Mouse (Mus musculus) intestine, embryonic 14.5 days (tissue): Measurements from ENCODE around the gene Med26. TPM values are rescaled to one million over a fixed set of nuclear protein-coding genes. Genes with fewer than 3 reads are reported as not detected.

Experiments
- ATAC-seq: fragments of 200-750 bp; cut with Nextera tagmentation; replicated peaks from 2 replicates; pipeline ENCODE4 v1.8.0; 2017; ENCODE audit warnings: low read depth, moderate number of reproducible peaks, moderate TSS enrichment, moderate library complexity; ENCODE audit not compliant: low FRiP score, low TSS enrichment
- DNase-seq: peaks from one replicate; pipeline ENCODE4 v3.0.0-alpha.2; 2018; ENCODE audit warnings: low spot score
- H3K27ac ChIP-seq: fragments of 300-500 bp; sonication (generic); 2 replicates; pipeline ENCODE4 v1.5.1; 2014; ENCODE audit warnings: low read depth, mild to moderate bottlenecking, control low read depth
- H3K27me3 ChIP-seq: fragments of 300-500 bp; sonication (generic); replicated peaks from 2 replicates; pipeline ENCODE4 v1.6.1; 2014; ENCODE audit warnings: low read length, control low read depth; ENCODE audit not compliant: control insufficient read depth, insufficient read depth
- H3K36me3 ChIP-seq: fragments of 300-500 bp; sonication (generic); 2 replicates; pipeline ENCODE4 v1.6.1; 2014; ENCODE audit warnings: low read length, control low read depth; ENCODE audit not compliant: control insufficient read depth, insufficient read depth
- H3K4me1 ChIP-seq: fragments of 300-500 bp; sonication (generic); replicated peaks from 2 replicates; pipeline ENCODE4 v1.6.1; 2014; ENCODE audit warnings: low read length, control low read depth, mixed read lengths; ENCODE audit not compliant: control insufficient read depth, insufficient read depth
- H3K4me2 ChIP-seq: fragments of 300-500 bp; sonication (generic); 2 replicates; pipeline ENCODE4 v1.6.1; 2014; ENCODE audit warnings: low read length
- H3K4me3 ChIP-seq: fragments of 300-500 bp; sonication (generic); 2 replicates; pipeline ENCODE4 v1.5.1; 2014; ENCODE audit warnings: low read depth, low read length, control low read depth, mixed read lengths
- H3K9ac ChIP-seq: fragments of 300-500 bp; sonication (generic); 2 replicates; pipeline ENCODE4 v1.6.1; 2014; ENCODE audit warnings: mild to moderate bottlenecking, low read length
- H3K9me3 ChIP-seq: fragments of 300-500 bp; sonication (generic); 2 replicates; pipeline ENCODE4 v1.6.1; 2016; ENCODE audit warnings: low read length, control low read depth; ENCODE audit not compliant: control insufficient read depth
- WGBS: fragments of 180-500 bp; shearing (Covaris S2); extraction: QIAGEN DNeasy Blood & Tissue Kit; methylation state at CpG from one replicate; pipeline ENCODE4 v1.1.7; 2014; 5-methylcytosine and 5-hydroxymethylcytosine counted together
- polyA plus RNA-seq: library from polyadenylated mRNA; unstranded; fragments of >200 nt; fragmentation: Nextera tagmentation; extraction: Ambion mirVana; gene quantifications from 2 replicates; pipeline ENCODE4 v1.2.1, GENCODE M21; 2014

Med26 gene
- polyA plus RNA-seq, 1 experiment from 2014 or later, result 13.9 TPM

DNA sequence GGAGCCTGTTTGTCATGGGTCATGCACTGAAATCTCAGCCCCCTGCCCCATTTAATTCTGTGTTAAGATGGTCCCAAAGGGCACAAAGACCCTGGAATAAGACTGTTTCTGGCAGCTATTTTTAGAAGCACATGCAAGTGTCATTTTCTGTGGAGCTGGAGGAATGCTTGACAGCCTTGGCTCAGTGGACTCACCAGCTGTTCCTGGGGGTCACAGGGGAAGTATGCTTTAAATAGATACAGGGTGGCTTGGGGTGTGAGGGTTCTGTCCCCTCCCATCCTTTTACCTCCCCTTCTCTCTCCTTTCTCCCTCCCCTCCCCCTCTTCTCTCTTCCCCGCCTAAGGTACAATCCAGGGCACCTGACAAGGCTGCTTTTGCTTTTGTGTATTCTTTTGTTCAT is 29.9 kb upstream of the Med26 start:
- no peak overlapping the region for H3K4me2 ChIP-seq
- H3K27me3 ChIP-seq, result no peaks in the 10 kb centered on the region
- H3K36me3 ChIP-seq, result no peaks in the 10 kb centered on the region
- H3K9me3 ChIP-seq, result no peaks in the 10 kb centered on the region
- DNase-seq (no peak), ATAC-seq (no peak)
- H3K4me3 ChIP-seq, result no peak overlapping the region
- H3K9ac ChIP-seq, result no peak overlapping the region
- 57% methylated on average over 1 of the region's 1 CpGs for WGBS
- H3K4me1 ChIP-seq, result no peaks in the 10 kb centered on the region
- H3K27ac ChIP-seq, result no peak overlapping the region

DNA sequence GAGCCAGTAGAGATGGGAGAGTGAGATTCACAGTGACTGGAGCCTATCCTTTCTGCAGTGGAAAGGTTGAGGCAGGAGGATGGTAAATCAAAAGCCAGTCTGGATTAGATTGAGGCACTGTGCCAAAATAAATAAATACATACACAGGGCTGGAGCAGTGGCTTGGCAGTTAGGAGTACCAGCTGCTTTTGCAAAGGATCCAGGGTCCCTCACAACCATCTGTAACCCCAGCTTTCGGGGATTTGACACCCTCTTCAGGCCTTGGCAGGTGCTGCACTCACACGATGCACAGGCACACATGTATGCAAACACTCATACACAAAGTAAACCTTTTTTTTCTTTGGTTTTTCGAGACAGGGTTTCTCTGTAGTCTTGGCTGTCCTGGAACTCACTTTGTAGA is 29.2 kb upstream of the Med26 start:
- H3K9ac ChIP-seq, result no peak overlapping the region
- no peak overlapping the region for H3K27ac ChIP-seq
- no peak overlapping the region for H3K4me2 ChIP-seq
- peaks cover 7% of the 10 kb centered on the region; the same call in 1 of the 2 replicates for H3K4me1 ChIP-seq
- no peaks in the 10 kb centered on the region for H3K36me3 ChIP-seq
- ATAC-seq (no peak), DNase-seq (no peak)
- H3K4me3 ChIP-seq, result no peak overlapping the region
- no peaks in the 10 kb centered on the region for H3K27me3 ChIP-seq
- 82% methylated on average over 3 of the region's 3 CpGs for WGBS
- no peaks in the 10 kb centered on the region for H3K9me3 ChIP-seq

DNA sequence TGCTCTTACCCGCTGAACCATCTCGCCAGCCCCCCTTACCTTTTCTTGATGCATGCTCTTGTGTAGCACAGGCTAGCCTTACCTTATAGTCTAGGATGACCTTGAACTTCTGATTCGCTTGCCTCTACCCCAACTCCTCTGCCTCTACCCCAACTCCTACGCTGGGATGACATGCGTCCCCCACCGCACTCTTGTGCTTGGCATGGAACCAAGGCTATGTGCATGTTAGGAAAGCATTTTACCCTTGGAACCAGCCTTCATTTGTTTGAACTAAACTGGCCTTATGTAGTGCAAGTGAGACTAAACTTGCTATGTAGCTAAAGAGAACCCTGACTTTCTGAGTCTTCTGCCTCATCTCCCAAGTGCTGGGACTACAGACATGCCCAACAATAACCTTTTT is 27.8 kb upstream of the Med26 start:
- ATAC-seq, result no peak
- Histone ChIP-seq H3K4me2 (no peak overlapping the region), H3K9ac (no peak overlapping the region), H3K9me3 (no peaks in the 10 kb centered on the region), H3K4me1 (peaks cover 7% of the 10 kb centered on the region; the same call in 1 of the 2 replicates), H3K27me3 (no peaks in the 10 kb centered on the region), H3K4me3 (no peak overlapping the region), H3K27ac (no peak overlapping the region), H3K36me3 (no peaks in the 10 kb centered on the region)
- DNase-seq, result no peak
- WGBS, result 92% methylated on average over 6 of the region's 6 CpGs

DNA sequence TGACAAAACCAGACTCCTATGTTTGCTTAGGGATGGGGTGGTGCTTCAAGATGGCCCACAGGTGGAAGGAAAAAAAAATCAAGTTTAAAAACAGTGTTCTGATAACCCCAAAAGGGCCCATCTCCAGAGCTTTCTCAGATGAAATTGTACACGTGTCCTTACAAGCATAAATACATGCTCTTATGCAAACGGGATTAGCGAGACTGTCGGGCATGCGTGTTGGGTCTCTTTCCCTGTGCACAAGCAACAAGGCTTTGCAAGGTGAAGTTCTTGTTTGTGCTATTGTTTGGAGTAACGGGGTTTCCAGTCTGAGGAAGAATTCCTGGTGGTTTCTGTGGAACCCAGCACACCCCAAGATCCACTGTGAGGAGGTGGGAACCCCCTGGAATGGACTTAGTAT is 25.4 kb upstream of the Med26 start:
- Histone ChIP-seq H3K4me1 (peaks cover 18% of the 10 kb centered on the region), H3K9me3 (no peaks in the 10 kb centered on the region), H3K27me3 (no peaks in the 10 kb centered on the region), H3K4me3 (no peak overlapping the region), H3K9ac (no peak overlapping the region), H3K27ac (no peak overlapping the region), H3K4me2 (no peak overlapping the region), H3K36me3 (peaks cover 12% of the 10 kb centered on the region)
- DNase-seq (no peak), ATAC-seq (no peak)
- WGBS, result 84% methylated on average over 6 of the region's 6 CpGs

DNA sequence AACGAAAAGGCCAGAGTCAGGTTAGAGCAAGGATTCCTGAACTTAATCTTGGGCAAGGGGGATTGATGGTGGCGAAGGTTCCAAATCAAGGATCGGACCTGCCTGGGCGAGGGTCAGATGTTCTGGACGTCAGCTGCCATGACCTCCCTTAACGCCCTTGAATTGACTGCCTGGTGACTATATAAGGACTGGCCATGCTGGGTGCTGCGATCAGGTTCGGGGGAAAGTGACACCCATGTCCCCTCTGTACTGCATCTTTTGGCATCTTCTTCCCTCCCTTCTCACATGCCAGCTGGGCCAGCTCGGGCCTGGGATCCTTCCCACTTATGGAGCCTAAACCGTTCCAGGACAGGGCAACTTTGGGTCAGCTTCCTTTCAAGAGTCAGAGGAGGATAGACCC is 24.4 kb upstream of the Med26 start:
- Histone ChIP-seq H3K4me1 (peaks cover 18% of the 10 kb centered on the region), H3K9ac (peak overlapping the region; percentile 53), H3K36me3 (peaks cover 22% of the 10 kb centered on the region), H3K27me3 (no peaks in the 10 kb centered on the region), H3K27ac (no peak overlapping the region), H3K4me3 (peak overlapping the region; percentile 58), H3K4me2 (peak overlapping the region; percentile 63), H3K9me3 (no peaks in the 10 kb centered on the region)
- DNase-seq (no peak), ATAC-seq (no peak)
- 3% methylated on average over 9 of the region's 10 CpGs for WGBS

DNA sequence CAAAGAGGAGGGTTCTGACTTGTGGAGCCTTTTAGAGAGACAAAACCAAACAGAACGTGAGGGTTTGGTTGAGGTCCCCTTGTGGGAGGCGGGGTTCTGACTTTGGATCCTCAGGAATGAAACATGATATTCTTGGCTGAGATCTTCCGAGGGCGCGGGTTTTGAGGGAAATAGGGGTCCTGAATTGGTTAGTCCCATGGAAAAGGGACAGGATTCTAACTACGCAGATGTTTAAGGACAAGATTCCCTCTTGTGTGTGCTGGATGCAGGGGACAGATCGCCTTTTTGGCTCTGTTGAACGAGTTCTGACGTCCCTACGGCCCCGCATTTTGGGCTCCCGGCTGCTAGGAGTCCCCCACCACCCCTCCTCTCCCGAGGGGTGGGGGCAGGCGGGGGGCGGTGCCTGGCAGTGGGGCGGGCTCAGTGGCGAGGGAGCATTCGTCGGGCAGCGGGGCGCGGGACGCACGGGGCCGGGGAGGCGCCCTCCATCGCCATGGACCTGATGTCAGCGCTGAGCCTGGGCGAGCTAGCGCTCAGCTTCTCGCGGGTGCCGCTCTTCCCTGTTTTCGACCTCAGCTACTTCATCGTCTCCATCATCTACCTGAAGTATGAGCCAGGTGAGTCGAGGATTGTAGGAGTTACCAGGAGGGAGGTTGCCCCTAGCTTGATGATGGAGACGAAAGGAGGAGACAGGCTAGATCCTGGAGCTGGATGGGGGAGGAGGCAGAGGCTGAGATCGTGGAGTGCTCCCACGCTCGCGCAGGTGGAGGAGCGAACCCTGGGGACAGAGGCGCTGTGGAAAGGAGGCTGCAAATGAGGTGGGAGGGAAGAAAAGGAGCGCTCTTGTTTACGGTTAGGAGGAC is 23.8 kb upstream of the Med26 start, which contains the start of gene Tmem38a:
TSS of gene Tmem38a (plus strand) at position 445 of the 863 bp plus-strand sequence.
- Histone ChIP-seq H3K27ac (peak within 1 kb of the TSS; percentile 98), H3K4me3 (peak within 1 kb of the TSS; percentile 58), H3K36me3 (peaks cover 28% of the 10 kb centered on the region), H3K9me3 (no peaks in the 10 kb centered on the region), H3K4me1 (peaks cover 18% of the 10 kb centered on the region), H3K4me2 (peak within 1 kb of the TSS; percentile 63), H3K27me3 (no peaks in the 10 kb centered on the region), H3K9ac (peak within 1 kb of the TSS; percentile 53)
- peak; percentile 34; the same call in 1 of the 2 replicates for ATAC-seq
- under 1% methylated on average over 45 of the region's 45 CpGs for WGBS
- peak; percentile 87 for DNase-seq

DNA sequence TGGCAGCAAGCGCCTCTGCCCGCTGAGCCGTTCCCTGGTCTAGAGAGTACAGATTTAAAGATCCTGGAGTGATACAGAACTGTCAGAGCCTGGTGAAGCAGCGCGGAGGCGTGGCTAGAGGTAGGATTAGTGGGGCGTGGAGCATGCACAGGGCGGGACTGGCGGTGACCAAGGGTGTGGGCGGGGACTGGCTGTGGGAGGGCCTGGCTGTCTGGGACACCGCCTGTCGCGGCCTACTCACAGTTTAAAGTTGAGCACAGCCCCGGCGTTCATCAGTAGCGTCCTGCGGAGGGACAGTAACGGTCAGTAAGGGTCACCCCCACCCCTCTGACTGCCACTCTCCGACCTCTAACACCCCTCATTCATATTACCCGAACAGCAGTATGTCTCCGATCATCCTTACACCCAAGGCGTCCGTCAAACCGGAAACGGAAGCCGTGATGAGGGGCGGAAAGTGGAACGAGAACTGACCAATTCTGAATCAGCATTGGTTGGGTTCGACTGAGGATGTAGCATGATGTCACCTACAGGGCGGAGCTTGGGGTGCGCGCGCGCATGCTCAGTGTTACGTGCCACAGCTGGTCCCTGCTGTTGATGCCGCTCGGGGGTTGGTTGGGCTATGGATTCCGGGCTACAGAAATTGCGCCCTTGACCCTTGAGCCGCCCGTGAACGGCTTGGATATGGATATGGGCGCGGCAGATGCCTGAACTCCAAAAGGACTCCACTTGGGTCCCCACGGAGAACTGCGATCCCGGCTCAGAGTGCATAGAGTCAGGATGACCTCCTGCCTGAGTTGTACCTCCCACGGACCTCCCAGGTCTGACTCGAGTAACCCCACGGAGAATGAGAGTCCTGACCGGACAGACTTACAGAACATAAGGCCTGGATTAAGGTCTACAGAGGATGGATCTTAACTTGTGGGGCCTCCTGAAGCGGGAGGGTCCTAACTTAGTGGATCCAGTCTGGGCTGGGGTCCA is 22.9 kb upstream of the Med26 start, which contains the start of gene Smim7:
TSS of gene Smim7 (minus strand) at position 456 of the 978 bp plus-strand sequence.
- H3K27ac ChIP-seq, result peak within 1 kb of the TSS; percentile 98
- DNase-seq (peak; percentile 99), ATAC-seq (peak; percentile 97)
- peaks cover 18% of the 10 kb centered on the region for H3K4me1 ChIP-seq
- peak within 1 kb of the TSS; percentile 63 for H3K4me2 ChIP-seq
- no peaks in the 10 kb centered on the region for H3K27me3 ChIP-seq
- H3K4me3 ChIP-seq, result peak within 1 kb of the TSS; percentile 58
- under 1% methylated on average over 52 of the region's 52 CpGs for WGBS
- H3K9me3 ChIP-seq, result no peaks in the 10 kb centered on the region
- H3K9ac ChIP-seq, result peak within 1 kb of the TSS; percentile 53
- peaks cover 38% of the 10 kb centered on the region for H3K36me3 ChIP-seq

- no peak for ATAC-seq
- H3K4me1 ChIP-seq, result peaks cover 11% of the 10 kb centered on the region
- no peak overlapping the region for H3K27ac ChIP-seq
- DNase-seq, result no peak
- peaks cover 59% of the 10 kb centered on the region for H3K36me3 ChIP-seq
- H3K4me2 ChIP-seq, result no peak overlapping the region
- no peak overlapping the region for H3K4me3 ChIP-seq
- H3K9ac ChIP-seq, result no peak overlapping the region
- H3K9me3 ChIP-seq, result no peaks in the 10 kb centered on the region
- no peaks in the 10 kb centered on the region for H3K27me3 ChIP-seq
- 96% methylated on average over 2 of the region's 2 CpGs for WGBS
These were observed 17.9 kb upstream of the Med26 start for GRCm38 (mm10) chr8:72565970-72566369.
